Mouse (Mus musculus) erythroblast, embryonic 14.5 days (primary cell): ENCODE measurements around the gene Isca2. TPM values are rescaled to one million over a fixed set of nuclear protein-coding genes. Genes with fewer than 3 reads are reported as not detected.

Experiments
- H3K27me3 ChIP-seq: 2 replicates; pipeline ENCODE4 v1.6.1; 2012; ENCODE audit warnings: inconsistent platforms; ENCODE audit not compliant: control insufficient read depth
- H3K36me3 ChIP-seq: 2 replicates; pipeline ENCODE4 v1.6.1; 2012; ENCODE audit warnings: mild to moderate bottlenecking, inconsistent platforms; ENCODE audit not compliant: control insufficient read depth
- H3K4me1 ChIP-seq: 2 replicates; pipeline ENCODE4 v1.6.1; 2012; ENCODE audit warnings: inconsistent platforms; ENCODE audit not compliant: control insufficient read depth
- H3K4me3 ChIP-seq: replicated peaks from 2 replicates; pipeline ENCODE3; 2012; ENCODE audit warnings: moderate library complexity, mild to moderate bottlenecking, inconsistent platforms
- H3K9me3 ChIP-seq: 2 replicates; pipeline ENCODE4 v1.6.1; 2012; ENCODE audit warnings: low read length, inconsistent platforms, mixed read lengths; ENCODE audit not compliant: control insufficient read depth
- GATA1 ChIP-seq: IDR thresholded peaks from 2 replicates; pipeline ENCODE4 v1.6.1; 2012; ENCODE audit warnings: low read length, inconsistent platforms, mixed read lengths
- TAL1 ChIP-seq: IDR thresholded peaks from 3 replicates; pipeline ENCODE4 v1.6.1; 2012; ENCODE audit warnings: low read length, inconsistent platforms, mixed read lengths
- polyA plus RNA-seq: library from polyadenylated mRNA; stranded (reverse); fragments of >175 nt; gene quantifications from 2 replicates; pipeline ENCODE4 v1.2.3, GENCODE M21; 2012

The Isca2 gene
- polyA plus RNA-seq, 1 experiment, result 10.3 TPM

GRCm38 (mm10) chr12:84819236-84820168 is 46.5 kb downstream of the Isca2 start:
- peak; percentile 87 for TF ChIP-seq GATA1
- TF ChIP-seq TAL1, result peak; percentile 93
- H3K4me3 ChIP-seq, result no peak overlapping the region
- H3K4me1 ChIP-seq, result peaks cover 62% of the 10 kb centered on the region
- peaks cover 4% of the 10 kb centered on the region; the same call in 1 of the 2 replicates for H3K27me3 ChIP-seq
- peaks cover 2% of the 10 kb centered on the region; the same call in 1 of the 2 replicates for H3K9me3 ChIP-seq
- H3K36me3 ChIP-seq, result peaks cover 3% of the 10 kb centered on the region; the same call in 1 of the 2 replicates

- H3K36me3 ChIP-seq, result no peaks in the 10 kb centered on the region; the same call in 1 of the 2 replicates
- TF ChIP-seq GATA1 (no peak), TAL1 (no peak)
- H3K4me1 ChIP-seq, result peaks cover 38% of the 10 kb centered on the region
- no peaks in the 10 kb centered on the region for H3K9me3 ChIP-seq
- H3K27me3 ChIP-seq, result peaks cover 28% of the 10 kb centered on the region
- H3K4me3 ChIP-seq, result no peak overlapping the region
Observed at GRCm38 (mm10) chr12:84823601-84824000, 50.5 kb downstream of the Isca2 start.

- H3K4me1 ChIP-seq, result peaks cover 32% of the 10 kb centered on the region
- no peak for TF ChIP-seq GATA1
- TF ChIP-seq TAL1, result no peak
- peaks cover 32% of the 10 kb centered on the region for H3K27me3 ChIP-seq
- H3K4me3 ChIP-seq, result no peak overlapping the region
- H3K9me3 ChIP-seq, result no peaks in the 10 kb centered on the region
- H3K36me3 ChIP-seq, result no peaks in the 10 kb centered on the region
Observed at GRCm38 (mm10) chr12:84824203-84824602, 51.2 kb downstream of the Isca2 start.

Other genes with a start within 250 kb of the Isca2 start
- gene Vsx2, start 203.5 kb upstream of the Isca2 start, polyA plus RNA-seq, result not detected in 2 replicates
- gene Abcd4, start 155.8 kb upstream of the Isca2 start, polyA plus RNA-seq, result 0.03 TPM in 2 replicates
- not detected in 2 replicates for gene Vrtn, start 132.2 kb upstream of the Isca2 start, polyA plus RNA-seq
- 0.02 and 0.04 TPM in 2 replicates for gene Syndig1l, start 74.4 kb upstream of the Isca2 start, polyA plus RNA-seq
- gene Npc2, start 99 bp upstream of the Isca2 start, polyA plus RNA-seq, result 5.0 TPM in 2 replicates
- 0.23 TPM in 2 replicates for gene Ltbp2, start 103.3 kb downstream of the Isca2 start, polyA plus RNA-seq
- gene Fcf1, start 197.6 kb downstream of the Isca2 start, polyA plus RNA-seq, result 3.1 and 3.2 TPM in 2 replicates
- 0.78 and 0.79 TPM in 2 replicates for gene Arel1, start 197.6 kb downstream of the Isca2 start, polyA plus RNA-seq
- gene Ylpm1, start 223.1 kb downstream of the Isca2 start, polyA plus RNA-seq, result 1.1 TPM in 2 replicates